Mouse (Mus musculus) hindbrain, postnatal 0 days (tissue): ENCODE measurements at regions not wholly inside any gene's neighbourhood (a gene's known extent, or its start where the extent isn't known, plus 50 kb on each side); places are given as distances from the start of the nearest gene placed in this dataset.

Experiments
- ATAC-seq: fragments of 200-750 bp; cut with Nextera tagmentation; 2 replicates; pipeline ENCODE4 v1.8.0; 2017; ENCODE audit warnings: mild to moderate bottlenecking, moderate TSS enrichment, moderate library complexity
- DNase-seq: peaks from one replicate; pipeline ENCODE4 v3.0.0-alpha.2; 2015; ENCODE audit warnings: low spot score
- H3K27ac ChIP-seq: fragments of 300-500 bp; sonication (generic); 2 replicates; pipeline ENCODE4 v1.5.1; 2014; ENCODE audit warnings: mild to moderate bottlenecking
- H3K27me3 ChIP-seq: fragments of 300-500 bp; sonication (generic); 2 replicates; pipeline ENCODE4 v1.6.1; 2014; ENCODE audit warnings: low read length, mixed read lengths; ENCODE audit not compliant: insufficient read depth
- H3K36me3 ChIP-seq: fragments of 300-500 bp; sonication (generic); 2 replicates; pipeline ENCODE4 v1.6.1; 2014; ENCODE audit warnings: low read length, mixed read lengths; ENCODE audit not compliant: insufficient read depth
- H3K4me1 ChIP-seq: fragments of 300-500 bp; sonication (generic); 2 replicates; pipeline ENCODE4 v1.6.1; 2014; ENCODE audit warnings: antibody characterized with exemption, low read length, mixed read lengths; ENCODE audit not compliant: insufficient read depth
- H3K4me2 ChIP-seq: fragments of 300-500 bp; sonication (generic); 2 replicates; pipeline ENCODE4 v1.6.1; 2014; ENCODE audit warnings: low read depth, mild to moderate bottlenecking, low read length, moderate library complexity, mixed read lengths
- H3K4me3 ChIP-seq: fragments of 300-500 bp; sonication (generic); 2 replicates; pipeline ENCODE4 v1.5.1; 2014; ENCODE audit warnings: low read length
- H3K9ac ChIP-seq: fragments of 300-500 bp; sonication (generic); replicated peaks from 2 replicates; pipeline ENCODE4 v1.6.1; 2014; ENCODE audit warnings: mild to moderate bottlenecking, low read length, moderate library complexity, mixed read lengths
- H3K9me3 ChIP-seq: fragments of 300-500 bp; sonication (generic); 2 replicates; pipeline ENCODE4 v1.6.1; 2016; ENCODE audit warnings: low read length, mixed read lengths
- CTCF ChIP-seq: IDR thresholded peaks from 2 replicates; pipeline ENCODE4 v1.5.1; 2016; ENCODE audit warnings: antibody characterized with exemption, control low read depth, low read depth
- WGBS: fragments of 180-500 bp; shearing (Covaris S2); extraction: QIAGEN DNeasy Blood & Tissue Kit; methylation state at CpG from one replicate; pipeline ENCODE4 v1.1.7; 2014; 5-methylcytosine and 5-hydroxymethylcytosine counted together

DNA sequence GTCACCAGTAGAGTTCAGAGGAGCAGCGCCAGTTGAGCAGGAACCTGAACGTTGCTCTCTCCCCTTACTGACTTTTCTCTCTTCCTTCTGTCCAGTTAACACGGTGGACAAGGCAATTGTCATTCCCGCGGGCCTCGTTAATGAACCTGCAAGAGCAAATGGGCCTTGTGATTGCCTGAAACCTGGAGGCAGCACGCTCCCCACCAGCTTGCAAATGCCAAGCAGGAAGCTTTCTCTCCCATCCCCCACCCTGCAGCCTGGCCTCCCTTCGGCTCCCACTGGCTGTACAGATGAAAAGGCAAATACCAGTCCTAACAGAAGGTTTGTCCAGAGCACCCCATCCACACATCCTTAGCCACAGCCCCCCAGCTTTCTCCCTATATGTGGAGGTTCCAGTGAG is 298.3 kb downstream of the Bcor start:
- Histone ChIP-seq H3K4me1 (no peaks in the 10 kb centered on the region), H3K9me3 (no peaks in the 10 kb centered on the region), H3K9ac (no peak overlapping the region), H3K36me3 (no peaks in the 10 kb centered on the region), H3K27me3 (no peaks in the 10 kb centered on the region; the same call in 1 of the 2 replicates), H3K27ac (no peak overlapping the region), H3K4me2 (no peak overlapping the region), H3K4me3 (no peak overlapping the region)
- DNase-seq (peak; percentile 33), ATAC-seq (no peak)
- TF ChIP-seq CTCF, result no peak
- 33% methylated on average over 8 of the region's 8 CpGs for WGBS

- no peaks in the 10 kb centered on the region for H3K27me3 ChIP-seq
- ATAC-seq (no peak), DNase-seq (no peak)
- no peaks in the 10 kb centered on the region for H3K9me3 ChIP-seq
- no peaks in the 10 kb centered on the region for H3K36me3 ChIP-seq
- no peak overlapping the region for H3K27ac ChIP-seq
- 36% methylated on average over 3 of the region's 3 CpGs for WGBS
- H3K4me2 ChIP-seq, result no peak overlapping the region
- no peak overlapping the region for H3K4me3 ChIP-seq
- H3K9ac ChIP-seq, result no peak overlapping the region
- TF ChIP-seq CTCF, result no peak
- H3K4me1 ChIP-seq, result no peaks in the 10 kb centered on the region
Measured at GRCm38 (mm10) chrX:11863106-11863505, 297.0 kb downstream of the Bcor start.

DNA sequence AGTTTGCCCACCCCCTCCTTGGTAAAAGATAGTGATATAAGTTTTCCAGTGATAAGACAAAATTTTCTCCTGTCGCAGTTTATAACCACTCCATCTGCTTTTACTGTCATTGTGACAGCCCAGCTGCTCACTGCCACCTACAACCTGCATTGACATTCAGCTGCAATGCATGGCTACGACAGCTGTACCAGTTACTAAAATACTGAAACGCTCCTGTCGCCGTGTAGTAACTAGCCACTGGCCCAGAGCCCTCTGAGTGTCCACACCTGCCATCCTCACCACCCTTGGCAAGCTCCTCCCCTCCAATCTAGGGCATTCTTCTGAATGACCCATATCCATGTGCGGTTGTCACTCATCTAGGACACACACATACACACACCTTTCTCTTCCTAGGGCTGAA is 286.2 kb downstream of the Bcor start:
- no peak overlapping the region for H3K4me2 ChIP-seq
- ATAC-seq (no peak), DNase-seq (no peak)
- H3K9ac ChIP-seq, result no peak overlapping the region
- TF ChIP-seq CTCF, result no peak
- H3K4me3 ChIP-seq, result no peak overlapping the region
- H3K27ac ChIP-seq, result no peak overlapping the region
- H3K27me3 ChIP-seq, result no peaks in the 10 kb centered on the region
- no peaks in the 10 kb centered on the region for H3K4me1 ChIP-seq
- 77% methylated on average over 6 of the region's 6 CpGs for WGBS
- no peaks in the 10 kb centered on the region for H3K36me3 ChIP-seq
- no peaks in the 10 kb centered on the region for H3K9me3 ChIP-seq

GRCm38 (mm10) chrX:11876636-11877035 is 283.5 kb downstream of the Bcor start:
- H3K4me2 ChIP-seq, result no peak overlapping the region
- DNase-seq (no peak), ATAC-seq (no peak)
- H3K27ac ChIP-seq, result no peak overlapping the region
- no peak for TF ChIP-seq CTCF
- no peak overlapping the region for H3K9ac ChIP-seq
- H3K36me3 ChIP-seq, result no peaks in the 10 kb centered on the region
- H3K4me1 ChIP-seq, result no peaks in the 10 kb centered on the region
- H3K4me3 ChIP-seq, result no peak overlapping the region
- H3K27me3 ChIP-seq, result no peaks in the 10 kb centered on the region
- no peaks in the 10 kb centered on the region for H3K9me3 ChIP-seq
- WGBS, result 73% methylated on average over 7 of the region's 7 CpGs

GRCm38 (mm10) chrX:11878028-11878427 is 282.1 kb downstream of the Bcor start:
- ATAC-seq, result no peak
- H3K4me1 ChIP-seq, result no peaks in the 10 kb centered on the region
- no peak overlapping the region for H3K4me2 ChIP-seq

DNA sequence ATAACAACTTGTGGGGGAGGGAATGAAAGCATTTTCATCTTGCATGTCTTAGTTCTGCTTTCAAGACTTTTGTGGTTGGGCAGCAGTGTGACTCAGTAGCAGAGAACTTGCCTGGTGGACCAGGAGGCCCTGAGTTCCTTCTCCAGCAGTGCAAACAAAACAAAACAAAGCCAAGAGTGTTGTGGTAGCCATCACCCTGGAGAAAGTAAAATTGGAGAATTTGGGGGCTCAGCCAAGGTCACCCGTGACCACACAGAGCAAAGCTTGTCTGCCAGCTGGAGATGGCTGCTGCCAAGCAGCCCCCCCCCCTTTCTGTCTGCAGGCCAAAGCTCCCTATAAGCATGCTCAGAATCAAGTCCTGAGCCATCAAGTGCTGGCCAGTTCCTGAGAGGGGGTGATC is 279.2 kb downstream of the Bcor start:
- ATAC-seq (peak; percentile 74), DNase-seq (peak; percentile 60)
- Histone ChIP-seq H3K36me3 (no peaks in the 10 kb centered on the region), H3K4me2 (no peak overlapping the region), H3K27ac (no peak overlapping the region), H3K27me3 (no peaks in the 10 kb centered on the region), H3K4me3 (no peak overlapping the region), H3K9me3 (no peaks in the 10 kb centered on the region), H3K9ac (no peak overlapping the region), H3K4me1 (no peaks in the 10 kb centered on the region)
- no peak for TF ChIP-seq CTCF
- 63% methylated on average over 1 of the region's 1 CpGs for WGBS

More at GRCm38 (mm10) chrX:11878028-11878427, 282.1 kb downstream of the Bcor start:
- H3K27ac ChIP-seq, result no peak overlapping the region
- no peak overlapping the region for H3K4me3 ChIP-seq
- no peak for DNase-seq
- no peak for TF ChIP-seq CTCF
- no peaks in the 10 kb centered on the region for H3K36me3 ChIP-seq
- H3K27me3 ChIP-seq, result no peaks in the 10 kb centered on the region
- no peak overlapping the region for H3K9ac ChIP-seq
- WGBS, result 67% methylated on average over 8 of the region's 8 CpGs
- H3K9me3 ChIP-seq, result no peaks in the 10 kb centered on the region

DNA sequence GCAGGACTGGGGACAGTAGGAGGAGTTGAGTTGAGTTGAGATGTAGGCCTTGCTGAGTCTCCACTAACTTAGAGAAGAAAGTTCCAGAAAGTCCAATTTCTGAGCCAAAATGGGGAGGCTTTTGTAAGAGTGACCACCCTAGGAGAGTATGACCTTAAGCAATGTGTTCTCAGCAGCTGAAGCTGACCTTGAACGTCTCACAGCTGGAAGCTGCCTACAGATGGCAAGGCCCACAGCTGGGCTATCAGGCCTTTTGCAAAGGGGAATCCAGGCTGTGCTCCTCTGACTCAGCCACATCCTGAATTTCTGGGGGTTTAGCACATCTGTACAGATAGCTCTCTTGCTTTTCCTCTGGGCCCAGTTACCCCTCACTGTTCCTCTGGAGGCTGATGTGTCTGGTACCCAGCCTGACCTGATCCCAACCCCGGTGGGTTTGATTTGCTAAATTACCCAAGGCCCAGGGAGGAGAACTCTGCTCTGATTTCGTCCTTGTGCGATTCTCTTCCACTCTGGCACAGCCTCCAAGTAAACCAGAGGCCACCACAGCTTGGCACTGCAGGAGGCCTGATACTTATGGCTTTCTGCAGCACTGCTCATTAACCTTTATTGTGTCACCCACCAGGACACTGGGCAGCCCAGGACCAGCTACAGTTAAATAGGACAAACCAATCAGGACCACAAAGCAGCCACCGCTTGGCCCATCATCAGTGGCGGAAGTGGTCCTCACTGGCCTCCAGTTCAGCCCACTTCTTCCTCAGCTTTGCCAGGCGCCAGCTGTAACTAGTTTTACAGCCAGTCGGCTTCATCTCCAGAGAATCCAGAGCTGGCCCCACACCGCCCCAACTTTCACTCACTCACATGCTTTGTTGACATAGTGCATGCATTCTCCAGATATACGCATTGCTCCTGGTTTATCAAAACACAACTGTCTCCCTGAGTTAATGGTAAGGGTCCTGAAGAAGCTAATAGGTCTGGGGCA is 276.1 kb downstream of the Bcor start:
- no peak overlapping the region for H3K27ac ChIP-seq
- H3K27me3 ChIP-seq, result no peaks in the 10 kb centered on the region
- ATAC-seq (no peak), DNase-seq (no peak)
- no peaks in the 10 kb centered on the region for H3K4me1 ChIP-seq
- WGBS, result 70% methylated on average over 10 of the region's 10 CpGs
- no peaks in the 10 kb centered on the region for H3K9me3 ChIP-seq
- no peak overlapping the region for H3K4me3 ChIP-seq
- no peaks in the 10 kb centered on the region for H3K36me3 ChIP-seq
- no peak overlapping the region for H3K9ac ChIP-seq
- no peak overlapping the region for H3K4me2 ChIP-seq
- no peak for TF ChIP-seq CTCF
